Mouse (Mus musculus) G1E (cell line): ENCODE data around the gene Tceal5.

Experiments used
- CTCF ChIP-seq: IDR thresholded peaks from 2 replicates; pipeline ENCODE4 v1.5.1; 2012; ENCODE audit warnings: low read depth, low read length, inconsistent platforms, mixed read lengths
- GATA1 ChIP-seq: IDR thresholded peaks from 2 replicates; pipeline ENCODE4 v1.6.1; 2012; ENCODE audit warnings: borderline replicate concordance, low read length, inconsistent platforms, mixed read lengths
- GATA2 ChIP-seq: IDR thresholded peaks from 2 replicates; pipeline ENCODE4 v1.6.1; 2012; ENCODE audit warnings: low read depth, low read length, inconsistent platforms, borderline replicate concordance
- POLR2AphosphoS5 ChIP-seq: IDR thresholded peaks from 2 replicates; pipeline ENCODE4 v1.6.1; 2012; ENCODE audit warnings: low read depth, low read length, inconsistent platforms; ENCODE audit not compliant: insufficient replicate concordance
- TAL1 ChIP-seq: conservative IDR thresholded peaks from 2 replicates; pipeline ENCODE4 v1.6.1; 2012; ENCODE audit warnings: low read depth, low read length, inconsistent platforms, mixed read lengths

- TF ChIP-seq GATA1, result no peak
- TF ChIP-seq CTCF, result no peak
- no peak for TF ChIP-seq GATA2
- TF ChIP-seq POLR2AphosphoS5, result no peak
- TF ChIP-seq TAL1, result no peak
These were observed 9.7 kb upstream of the Tceal5 start for GRCm38 (mm10) chrX:136213396-136213795.
